Mouse (Mus musculus) heart, embryonic 13.5 days (tissue): ENCODE measurements around the gene Gm8922. TPM values are rescaled to one million over a fixed set of nuclear protein-coding genes. Genes with fewer than 3 reads are reported as not detected.
"Not testable (repeated sequence)": the region's sequence is repeated elsewhere in the genome, so short reads cannot be mapped to it uniquely, and the experiment has no call there.

Source experiments
- ATAC-seq: fragments of 200-750 bp; cut with Nextera tagmentation; 2 replicates; pipeline ENCODE4 v1.8.0; 2017; ENCODE audit warnings: moderate TSS enrichment; ENCODE audit not compliant: insufficient number of reproducible peaks, low FRiP score, low TSS enrichment; ENCODE audit errors: extremely low read depth
- H3K27ac ChIP-seq: fragments of 300-500 bp; sonication (generic); replicated peaks from 2 replicates; pipeline ENCODE4 v1.5.1; 2015; ENCODE audit warnings: moderate library complexity, mild to moderate bottlenecking, inconsistent platforms
- H3K27me3 ChIP-seq: fragments of 300-500 bp; sonication (generic); replicated peaks from 2 replicates; pipeline ENCODE4 v1.6.1; 2015; ENCODE audit warnings: mild to moderate bottlenecking, inconsistent platforms
- H3K36me3 ChIP-seq: fragments of 300-500 bp; sonication (generic); 2 replicates; pipeline ENCODE4 v1.6.1; 2015; ENCODE audit warnings: mild to moderate bottlenecking, inconsistent platforms
- H3K4me1 ChIP-seq: fragments of 300-500 bp; sonication (generic); 2 replicates; pipeline ENCODE4 v1.6.1; 2015; ENCODE audit warnings: inconsistent platforms
- H3K4me2 ChIP-seq: fragments of 300-500 bp; sonication (generic); 2 replicates; pipeline ENCODE4 v1.6.1; 2015; ENCODE audit warnings: inconsistent platforms, mild to moderate bottlenecking, moderate library complexity
- H3K4me3 ChIP-seq: fragments of 300-500 bp; sonication (generic); 2 replicates; pipeline ENCODE4 v1.5.1; 2015; ENCODE audit warnings: moderate library complexity, mild to moderate bottlenecking, inconsistent platforms
- H3K9ac ChIP-seq: fragments of 300-500 bp; sonication (generic); 2 replicates; pipeline ENCODE4 v1.6.1; 2015; ENCODE audit warnings: inconsistent platforms, mild to moderate bottlenecking, moderate library complexity
- H3K9me3 ChIP-seq: fragments of 300-500 bp; sonication (generic); 2 replicates; pipeline ENCODE4 v1.6.1; 2016; ENCODE audit warnings: inconsistent platforms
- WGBS: fragments of 180-500 bp; shearing (Covaris S2); methylation state at CpG from one replicate; pipeline ENCODE4 v1.1.7; 2015; ENCODE audit warnings: mixed read lengths; 5-methylcytosine and 5-hydroxymethylcytosine counted together
- polyA plus RNA-seq: library from polyadenylated mRNA; unstranded; fragments of >200 nt; fragmentation: Nextera tagmentation; extraction: Ambion mirVana; gene quantifications from 2 replicates; pipeline ENCODE4 v1.2.1, GENCODE M21; 2015

Gm8922 gene
- not detected in 2 replicates for polyA plus RNA-seq

GRCm38 (mm10) chr5:11681659-11682058 is at the start of gene Gm8922:
Gene Gm8922 (plus strand): TSS chr5:11681959.
- not testable (repeated sequence) for H3K4me3 ChIP-seq, H3K4me1 ChIP-seq, H3K9me3 ChIP-seq, H3K27ac ChIP-seq, ATAC-seq, H3K9ac ChIP-seq, H3K36me3 ChIP-seq, H3K27me3 ChIP-seq, H3K4me2 ChIP-seq
- WGBS, result no CpG with 5 or more reads among the region's 2 CpGs

Other genes with a start within 250 kb of the Gm8922 start
- not detected in 2 replicates for gene Gm8906, start 179.3 kb upstream of the Gm8922 start, polyA plus RNA-seq
- gene Gm6460, start 87.0 kb upstream of the Gm8922 start, polyA plus RNA-seq, result not detected in 2 replicates
- gene Gm8926, start 88.6 kb downstream of the Gm8922 start, polyA plus RNA-seq, result not detected in 2 replicates
- not detected in 2 replicates for gene Gm6465, start 163.6 kb downstream of the Gm8922 start, polyA plus RNA-seq
- gene 4933402N22Rik, start 236.1 kb downstream of the Gm8922 start, polyA plus RNA-seq, result not detected in 2 replicates